Mouse (Mus musculus) stomach, embryonic 16.5 days (tissue): ENCODE results near the gene Pdzd8. TPM values are rescaled to one million over a fixed set of nuclear protein-coding genes. Genes with fewer than 3 reads are reported as not detected.

ENCODE experiments used
- ATAC-seq: fragments of 200-750 bp; cut with Nextera tagmentation; 2 replicates; pipeline ENCODE4 v1.8.0; 2017; ENCODE audit warnings: moderate number of reproducible peaks, moderate TSS enrichment; ENCODE audit not compliant: insufficient read depth, low FRiP score
- H3K27ac ChIP-seq: fragments of 300-500 bp; sonication (generic); 2 replicates; pipeline ENCODE4 v1.5.1; 2014; ENCODE audit warnings: low read length
- H3K27me3 ChIP-seq: fragments of 300-500 bp; sonication (generic); 2 replicates; pipeline ENCODE4 v1.6.1; 2014; ENCODE audit warnings: low read length, control low read depth, mixed read lengths; ENCODE audit not compliant: control insufficient read depth, insufficient read depth
- H3K36me3 ChIP-seq: fragments of 300-500 bp; sonication (generic); 2 replicates; pipeline ENCODE4 v1.6.1; 2014; ENCODE audit warnings: low read length; ENCODE audit not compliant: control insufficient read depth, insufficient read depth
- H3K4me1 ChIP-seq: fragments of 300-500 bp; sonication (generic); 2 replicates; pipeline ENCODE4 v1.6.1; 2014; ENCODE audit warnings: low read length, control low read depth, mixed read lengths; ENCODE audit not compliant: control insufficient read depth, insufficient read depth
- H3K4me2 ChIP-seq: fragments of 300-500 bp; sonication (generic); 2 replicates; pipeline ENCODE4 v1.6.1; 2014; ENCODE audit warnings: low read depth, low read length, mixed read lengths
- H3K4me3 ChIP-seq: fragments of 300-500 bp; sonication (generic); replicated peaks from 2 replicates; pipeline ENCODE4 v1.5.1; 2014; ENCODE audit warnings: mild to moderate bottlenecking, low read length
- H3K9ac ChIP-seq: fragments of 300-500 bp; sonication (generic); 2 replicates; pipeline ENCODE4 v1.6.1; 2014; ENCODE audit warnings: low read length
- H3K9me3 ChIP-seq: fragments of 300-500 bp; sonication (generic); replicated peaks from 2 replicates; pipeline ENCODE4 v1.6.1; 2016; ENCODE audit warnings: low read length, control low read depth; ENCODE audit not compliant: control insufficient read depth
- WGBS: fragments of 180-500 bp; shearing (Covaris S2); extraction: QIAGEN DNeasy Blood & Tissue Kit; methylation state at CpG from one replicate; pipeline ENCODE4 v1.1.7; 2014; 5-methylcytosine and 5-hydroxymethylcytosine counted together
- polyA plus RNA-seq: library from polyadenylated mRNA; unstranded; fragments of >200 nt; fragmentation: Nextera tagmentation; extraction: Ambion mirVana; gene quantifications from 2 replicates; pipeline ENCODE4 v1.2.1, GENCODE M21; 2015

Pdzd8 gene
- polyA plus RNA-seq, 1 experiment from 2014 or later, result 6.9 TPM

DNA sequence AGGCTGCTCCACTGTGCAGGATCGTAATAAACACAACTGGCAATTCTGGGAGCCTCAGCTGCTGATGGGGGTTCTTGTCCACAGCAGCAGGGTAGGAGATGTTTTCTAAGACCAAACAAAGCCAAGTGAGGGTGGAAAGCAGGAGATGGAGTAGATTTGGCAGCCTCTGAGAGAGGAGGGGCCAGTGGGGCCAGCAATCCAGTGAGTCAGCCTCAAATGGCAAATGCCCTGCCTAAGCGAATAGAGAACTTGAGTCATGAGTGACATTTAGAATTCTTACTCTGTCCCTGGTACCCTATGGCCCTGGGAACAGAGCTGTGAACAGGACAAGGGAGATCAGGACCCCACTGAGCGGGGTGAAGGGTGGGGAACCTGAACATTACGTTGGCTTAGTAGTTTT, 97.4 kb downstream of the Pdzd8 start:
- 84% methylated on average over 4 of the region's 4 CpGs for WGBS

More for the DNA sequence above, 97.4 kb downstream of the Pdzd8 start:
- no peaks in the 10 kb centered on the region for H3K27me3 ChIP-seq
- H3K9ac ChIP-seq, result no peak overlapping the region
- no peak overlapping the region for H3K4me3 ChIP-seq
- H3K4me1 ChIP-seq, result no peaks in the 10 kb centered on the region
- no peak overlapping the region for H3K4me2 ChIP-seq
- H3K36me3 ChIP-seq, result no peaks in the 10 kb centered on the region
- no peak overlapping the region for H3K27ac ChIP-seq
- ATAC-seq, result no peak
- H3K9me3 ChIP-seq, result no peaks in the 10 kb centered on the region

Other genes starting within 250 kb of the Pdzd8 start
- not detected in 2 replicates for gene Vax1, start 175.7 kb downstream of the Pdzd8 start, polyA plus RNA-seq
- not detected in 2 replicates for gene Kcnk18, start 126.6 kb downstream of the Pdzd8 start, polyA plus RNA-seq
- gene Slc18a2, start 84.9 kb downstream of the Pdzd8 start, polyA plus RNA-seq, result 12.2 and 13.5 TPM in 2 replicates
- gene Rps12-ps3, start 23.5 kb downstream of the Pdzd8 start, polyA plus RNA-seq, result 24.4 and 42.3 TPM in 2 replicates
- 0.25 and 0.56 TPM in 2 replicates for gene Emx2, start 112.6 kb upstream of the Pdzd8 start, polyA plus RNA-seq